Mouse (Mus musculus): Measurements from ENCODE around the gene Lrrc42.

DNA sequence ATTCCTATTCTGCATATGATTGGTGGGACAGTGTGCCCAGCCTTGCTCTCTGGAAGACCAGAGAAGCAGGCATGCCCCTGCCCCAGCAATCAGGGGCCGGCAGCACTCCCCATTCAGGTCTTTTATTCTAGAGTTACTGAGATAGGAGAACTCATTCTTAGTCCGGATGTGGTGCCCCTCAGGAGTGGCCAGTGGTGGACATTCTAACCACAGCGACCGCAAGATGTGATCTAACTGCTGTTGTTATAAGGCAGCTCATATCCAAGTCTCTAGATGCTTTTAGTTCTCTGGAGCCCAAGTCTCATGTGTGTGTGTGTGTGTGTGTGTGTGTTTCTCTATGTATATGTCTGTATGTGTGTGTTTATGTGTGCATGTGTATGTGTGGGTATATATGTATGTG, 47.0 kb upstream of the Lrrc42 start:
- TF ChIP-seq CTCF (IDR thresholded peaks at IDR 0.05; ENCODE audit: control insufficient read depth, insufficient read depth, insufficient replicate concordance, low read depth, low read length) (no peak), POLR2A (IDR thresholded peaks at IDR 0.05; ENCODE audit: control insufficient read depth, low read depth, low read length) (no peak)
